Mouse (Mus musculus) cerebellum, adult (tissue): Measurements from ENCODE around the gene Osbpl3.
A peak's percentile ranks its signal among the peaks of the same experiment; 100 is the strongest.

Experiments
- ATAC-seq: cut with Nextera tagmentation; 2 replicates; pipeline ENCODE4 v1.9.2; 2017; ENCODE audit warnings: mild to moderate bottlenecking, moderate library complexity, mixed read lengths; ENCODE audit not compliant: insufficient number of reproducible peaks, low FRiP score, low TSS enrichment

Osbpl3 gene

DNA sequence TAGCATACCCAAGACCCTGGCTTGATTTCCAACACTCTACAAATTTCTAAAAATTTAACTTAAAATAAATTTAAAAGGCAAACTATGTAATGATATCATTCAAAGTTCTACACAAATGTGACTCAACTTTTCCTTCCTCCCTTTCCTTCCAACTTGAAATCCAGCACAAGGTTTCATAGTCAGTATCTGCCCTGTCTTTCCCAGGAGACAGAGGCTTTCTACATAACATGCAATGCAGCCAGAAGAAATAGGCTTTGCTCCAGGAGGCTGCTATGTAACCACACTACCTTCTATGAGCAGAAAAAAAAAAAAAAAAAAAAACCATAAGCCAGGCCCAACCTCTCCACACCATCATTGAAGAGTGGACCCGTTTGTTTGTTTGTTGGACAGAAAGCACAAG, 42.6 kb downstream of the Osbpl3 start:
- no peak for ATAC-seq

DNA sequence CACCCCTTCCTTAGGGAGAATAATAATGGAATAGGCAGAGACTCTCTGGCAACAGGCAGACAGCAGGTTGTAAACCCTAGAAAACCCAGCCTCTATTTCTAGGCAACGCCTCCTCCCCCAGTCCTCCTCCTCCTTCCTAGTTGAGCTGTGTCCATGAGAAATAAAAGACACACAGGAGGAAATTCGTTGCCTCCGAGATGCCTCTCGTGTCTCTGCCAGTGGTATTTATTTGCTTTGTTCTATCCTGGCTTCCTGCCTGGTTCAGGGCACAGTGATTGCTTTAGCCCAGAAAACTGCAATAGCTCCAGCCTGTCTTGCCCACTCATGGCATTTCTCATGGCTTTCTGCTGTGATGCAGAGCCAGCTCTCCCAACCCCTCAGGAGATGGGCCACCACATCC, 43.8 kb downstream of the Osbpl3 start:
- ATAC-seq: peak; percentile 61

DNA sequence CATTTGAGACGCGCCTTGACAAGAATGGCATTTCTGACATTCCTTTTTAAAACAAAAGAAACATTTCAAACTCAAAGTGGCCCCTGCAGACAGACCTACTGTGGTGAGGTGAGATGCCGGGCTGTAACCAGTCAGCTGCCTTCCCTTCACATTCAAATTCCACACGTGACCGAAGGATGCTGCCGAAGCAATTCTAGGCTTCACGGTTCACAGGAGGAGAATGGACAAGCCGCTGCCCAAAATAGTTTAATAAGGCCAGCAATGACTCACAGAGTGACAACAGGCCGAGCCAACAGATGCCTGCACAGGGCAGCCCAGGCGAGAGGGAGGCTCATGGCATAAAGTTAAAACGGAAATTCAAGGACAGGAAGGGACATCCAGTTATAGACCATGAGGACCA, 51.3 kb downstream of the Osbpl3 start:
- ATAC-seq: peak; percentile 84

DNA sequence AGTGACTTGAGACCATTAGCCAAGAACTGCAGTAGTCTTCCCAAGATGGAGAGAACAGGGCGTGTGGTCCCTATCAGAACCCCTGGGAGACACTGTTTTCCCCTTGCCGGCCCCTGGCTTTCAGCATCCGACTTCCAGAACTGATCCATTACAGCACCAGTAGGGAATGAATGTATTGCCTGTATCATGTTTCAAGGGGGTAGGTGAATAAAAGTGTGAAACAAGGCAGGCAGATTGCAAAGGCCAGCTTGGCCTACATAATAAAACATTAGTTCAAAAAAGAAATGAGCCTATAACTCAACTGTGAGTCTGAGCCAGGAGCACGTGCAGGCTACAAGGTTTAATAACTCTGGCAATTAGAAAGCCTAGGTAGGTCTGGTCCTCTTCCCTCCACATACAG, 52.5 kb downstream of the Osbpl3 start:
- ATAC-seq: no peak

DNA sequence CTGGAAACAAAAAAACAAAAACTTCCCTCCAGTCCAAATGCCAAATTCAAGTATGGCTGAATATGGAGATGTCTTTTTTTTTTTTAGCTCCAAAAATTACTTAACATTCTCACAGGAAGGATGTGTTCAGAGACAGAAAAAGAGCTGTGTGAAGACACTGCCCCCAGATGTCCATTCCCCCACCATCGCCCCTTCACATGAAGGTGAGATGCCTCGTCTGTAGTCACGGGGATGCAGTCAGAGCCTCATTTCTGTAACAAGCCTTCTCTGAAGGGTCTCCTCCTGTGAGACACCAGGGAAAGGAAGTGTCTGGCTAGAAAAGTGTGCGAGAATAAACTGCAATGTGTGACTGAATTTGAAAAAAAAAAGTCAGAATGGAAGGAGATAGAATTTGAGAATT, 53.1 kb downstream of the Osbpl3 start:
- no peak for ATAC-seq

DNA sequence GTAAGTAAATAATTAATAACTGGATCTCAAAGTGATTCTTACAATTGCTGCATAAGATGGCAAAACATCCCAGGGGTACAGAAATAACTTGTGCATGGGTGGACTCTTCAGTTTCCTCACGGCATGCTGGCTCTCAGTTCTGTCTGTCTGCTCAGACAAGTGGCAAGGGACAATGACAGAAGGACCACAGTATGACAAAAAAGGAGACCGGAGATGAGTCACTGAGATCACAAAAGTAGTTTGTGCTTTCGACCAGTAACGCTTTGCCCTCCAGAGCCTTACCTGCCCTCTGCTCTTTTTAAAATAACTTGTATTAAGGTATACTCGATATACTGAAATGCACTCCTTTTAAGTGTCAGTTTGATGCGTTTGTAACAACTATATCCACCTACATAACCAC, 55.8 kb downstream of the Osbpl3 start:
- no peak for ATAC-seq

DNA sequence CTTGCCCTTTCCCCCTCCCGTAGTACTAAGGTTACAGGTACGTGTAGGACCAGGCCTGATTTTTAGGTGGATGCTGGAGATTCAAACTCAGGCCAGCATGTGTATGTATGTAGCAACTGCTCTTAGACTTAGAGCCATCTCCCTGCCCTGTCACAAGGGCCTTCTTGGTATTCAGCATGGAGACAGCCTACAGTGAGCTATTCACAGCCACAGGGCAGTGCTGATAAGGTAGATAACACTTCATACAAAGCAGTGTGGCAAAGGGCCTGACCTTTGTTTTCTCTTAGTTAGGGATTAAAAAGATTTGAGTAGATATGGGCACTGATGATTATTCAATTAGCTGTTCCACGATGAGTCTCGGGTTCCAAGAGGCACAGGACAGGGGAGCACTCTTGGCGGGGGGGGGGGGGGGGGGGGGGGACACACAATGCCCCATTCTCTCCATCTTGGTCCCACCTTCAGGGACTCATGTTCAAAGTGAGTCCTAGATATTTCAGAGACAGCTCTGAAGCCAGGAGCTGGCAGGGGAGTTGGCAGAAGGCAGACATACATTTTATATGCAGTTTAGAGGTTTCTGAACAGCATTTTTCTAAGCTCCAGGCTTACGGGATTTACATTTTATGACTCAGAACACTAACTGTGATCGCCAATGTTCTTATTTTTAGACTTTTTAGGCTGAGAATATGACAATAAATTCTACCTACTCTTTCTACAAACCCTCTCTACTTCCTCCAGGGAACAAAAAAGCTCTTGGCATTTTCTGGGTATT, 56.4 kb downstream of the Osbpl3 start:
- ATAC-seq: no peak

DNA sequence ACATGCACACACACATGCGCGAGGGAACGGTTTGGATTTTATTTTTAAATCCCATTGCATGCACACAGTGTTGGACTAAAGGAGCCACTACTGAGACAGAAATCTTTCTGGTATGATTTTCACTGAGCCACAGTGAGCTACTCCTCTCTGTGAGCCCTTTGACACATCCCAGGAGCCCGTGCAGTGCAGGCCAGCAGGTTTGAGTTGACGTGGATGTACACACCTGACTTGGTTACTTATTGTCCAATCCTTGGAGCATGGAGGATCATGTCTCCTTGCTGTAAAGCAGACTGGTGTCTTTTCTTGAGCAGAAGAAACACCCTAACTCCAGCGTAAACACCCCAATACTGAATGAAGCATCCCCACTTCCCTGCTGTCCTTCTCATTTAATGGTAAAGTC, 57.7 kb downstream of the Osbpl3 start:
- no peak for ATAC-seq

DNA sequence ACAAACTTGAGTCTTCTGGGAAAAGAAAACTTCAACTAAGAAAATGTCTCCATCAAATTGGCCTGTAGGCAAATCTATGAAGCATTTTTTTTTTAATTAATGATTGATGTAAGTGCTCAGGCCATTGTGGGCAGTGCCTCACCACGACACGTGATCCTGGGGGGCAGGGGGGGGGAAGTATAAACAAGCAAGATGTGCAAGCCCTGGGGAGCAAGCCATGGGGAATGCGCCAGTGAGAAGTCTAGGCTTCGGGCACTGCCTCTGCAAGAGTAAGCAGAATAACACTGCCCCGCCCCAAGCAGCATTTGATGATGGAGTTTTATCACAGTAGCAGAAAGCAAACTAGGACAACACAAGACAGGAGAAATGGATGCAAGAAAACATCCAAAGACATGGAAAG, 58.9 kb downstream of the Osbpl3 start:
- no peak for ATAC-seq

DNA sequence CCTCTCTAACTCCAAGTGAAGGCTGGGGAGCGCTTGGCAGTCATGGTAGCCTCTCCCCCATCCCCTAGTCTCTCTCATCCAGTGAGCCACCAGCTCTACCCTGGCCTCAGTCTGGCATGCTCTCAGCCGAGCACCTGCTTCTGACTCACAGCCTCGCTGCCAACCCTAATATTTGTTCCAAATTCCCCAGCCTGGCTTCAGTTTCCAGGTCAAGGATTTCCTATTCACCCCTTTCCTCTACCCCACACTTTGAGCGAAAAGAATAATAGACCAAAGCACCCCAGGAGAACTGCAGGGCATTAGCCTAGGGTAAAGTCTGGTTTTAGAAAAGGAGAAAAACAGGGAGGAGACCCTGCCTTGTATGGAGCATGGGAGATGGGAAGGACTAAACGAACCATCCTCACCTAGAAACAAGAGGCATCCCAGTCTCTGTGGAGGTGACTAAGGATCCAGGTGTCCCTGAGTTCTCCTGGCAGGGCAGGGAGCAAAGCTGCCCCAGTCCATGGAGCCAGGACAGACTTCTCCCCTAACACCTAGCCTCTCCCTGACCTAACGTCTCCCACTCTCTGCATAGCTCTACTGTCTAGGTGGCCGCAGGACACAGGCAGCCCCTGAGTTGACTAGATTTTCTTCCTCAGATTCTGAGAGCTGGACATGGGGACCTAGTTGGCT, 60.2 kb downstream of the Osbpl3 start:
- ATAC-seq: peak; percentile 88

DNA sequence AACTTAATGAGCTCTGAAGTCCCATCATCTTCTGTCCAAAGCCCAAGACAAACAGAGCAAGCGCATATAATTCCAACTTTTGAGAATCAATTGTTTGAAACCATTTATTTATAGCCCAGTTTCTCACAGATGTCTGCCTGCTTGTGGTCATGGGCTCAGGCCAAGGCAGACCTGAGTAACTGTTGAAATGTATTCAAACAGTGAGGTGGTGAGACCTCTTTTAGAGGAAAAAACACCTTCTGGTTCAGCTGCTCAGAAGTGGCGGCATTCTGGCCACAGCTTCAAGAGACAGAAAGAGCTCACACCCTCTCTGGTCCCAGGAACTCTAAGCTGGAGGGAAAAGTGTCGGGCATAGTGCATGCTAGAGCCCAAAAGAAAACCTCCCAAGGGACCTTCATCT, 61.6 kb downstream of the Osbpl3 start:
- ATAC-seq: no peak

DNA sequence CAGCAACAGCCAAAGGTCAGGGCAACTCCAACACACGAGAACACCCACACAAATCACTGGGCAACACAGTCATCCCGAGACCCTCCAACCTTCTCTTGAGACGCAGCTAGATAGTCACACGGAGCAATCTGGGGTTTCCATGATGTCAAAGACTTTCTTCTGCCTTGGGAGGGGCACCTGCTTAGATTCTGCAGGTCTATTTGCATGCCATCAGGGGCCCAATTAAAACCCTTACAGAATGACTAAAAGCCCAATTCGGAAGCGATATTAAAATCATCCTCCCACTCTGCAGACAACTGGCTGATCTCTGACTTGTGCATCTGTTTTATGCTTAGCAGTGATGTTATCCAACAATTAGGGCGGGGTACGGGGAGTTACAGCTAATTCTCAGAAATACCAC, 62.0 kb downstream of the Osbpl3 start:
- ATAC-seq: no peak

DNA sequence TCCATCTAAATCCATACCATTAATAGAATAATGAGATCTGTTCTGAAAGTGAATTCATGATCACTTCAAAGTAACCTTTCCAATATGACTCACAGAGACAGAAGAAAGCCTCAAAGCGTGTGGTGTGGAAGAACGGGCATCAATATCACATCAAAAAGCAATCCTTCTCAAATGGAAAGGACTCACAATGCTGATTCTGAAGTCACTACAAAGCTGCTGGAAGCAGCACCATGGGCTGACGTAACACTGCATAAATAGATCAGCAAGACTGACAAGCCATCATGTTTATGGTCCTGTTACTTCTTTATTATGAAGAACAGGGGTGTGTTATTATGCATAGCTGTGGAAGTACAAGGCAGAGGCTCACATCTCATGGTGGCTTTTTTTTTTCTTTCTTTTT, 64.0 kb downstream of the Osbpl3 start:
- no peak for ATAC-seq

DNA sequence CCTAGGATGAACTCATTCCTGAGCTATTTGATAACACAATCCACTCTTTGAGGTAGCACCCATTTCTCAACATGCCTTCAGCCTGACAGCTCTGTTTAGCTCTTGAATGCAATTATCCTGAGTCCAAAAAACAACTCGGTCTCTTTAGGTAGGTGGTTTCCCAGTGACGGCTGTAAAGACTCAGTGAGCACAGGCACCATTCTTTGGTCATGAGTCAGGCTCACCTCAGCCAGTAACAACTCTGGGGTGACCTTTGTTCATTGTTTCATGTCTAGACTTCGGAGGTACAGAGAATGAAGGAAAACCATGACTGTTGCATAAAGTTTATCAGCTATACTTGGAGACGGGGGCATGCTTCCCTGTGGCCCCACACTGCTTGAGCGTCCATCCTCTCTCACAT, 65.7 kb downstream of the Osbpl3 start:
- no peak for ATAC-seq

DNA sequence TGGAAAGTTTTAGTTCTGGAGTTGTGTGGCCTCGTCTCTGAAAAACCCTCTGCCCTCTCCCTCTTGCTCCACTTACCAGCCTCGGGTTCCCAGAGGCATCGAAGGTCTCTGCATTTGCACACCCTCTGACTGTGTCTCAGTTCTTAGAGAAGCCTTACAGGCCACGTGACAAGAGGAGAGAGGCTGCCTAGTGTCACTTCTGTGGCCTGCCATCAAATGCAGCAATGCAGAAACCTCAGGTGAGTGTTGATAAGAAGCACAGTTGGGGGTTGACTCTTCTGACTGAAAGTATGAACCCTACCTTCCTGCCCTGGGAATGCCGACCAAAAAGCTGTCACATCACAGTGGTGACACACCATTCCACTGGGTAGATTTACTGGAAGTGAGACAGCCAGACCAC, 68.4 kb downstream of the Osbpl3 start:
- ATAC-seq: no peak

DNA sequence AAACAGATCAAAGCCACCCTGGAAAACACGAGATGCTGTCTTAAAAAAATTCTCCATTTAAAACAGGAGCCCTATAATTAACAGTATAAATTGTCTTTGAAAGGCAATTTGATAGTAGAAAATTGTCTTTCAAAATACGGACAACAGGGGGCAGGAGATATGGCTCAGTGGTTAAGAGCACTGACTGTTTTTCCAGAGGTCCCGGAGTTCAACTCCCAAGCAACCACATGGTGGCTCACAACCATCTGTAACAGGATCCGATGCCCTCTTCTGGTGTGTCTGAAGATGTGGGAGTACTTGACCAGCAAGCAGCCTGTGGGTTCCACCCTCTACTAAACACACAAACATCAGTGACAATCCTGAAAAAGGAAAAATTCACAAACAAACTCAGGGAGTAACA, 69.5 kb downstream of the Osbpl3 start:
- no peak for ATAC-seq

DNA sequence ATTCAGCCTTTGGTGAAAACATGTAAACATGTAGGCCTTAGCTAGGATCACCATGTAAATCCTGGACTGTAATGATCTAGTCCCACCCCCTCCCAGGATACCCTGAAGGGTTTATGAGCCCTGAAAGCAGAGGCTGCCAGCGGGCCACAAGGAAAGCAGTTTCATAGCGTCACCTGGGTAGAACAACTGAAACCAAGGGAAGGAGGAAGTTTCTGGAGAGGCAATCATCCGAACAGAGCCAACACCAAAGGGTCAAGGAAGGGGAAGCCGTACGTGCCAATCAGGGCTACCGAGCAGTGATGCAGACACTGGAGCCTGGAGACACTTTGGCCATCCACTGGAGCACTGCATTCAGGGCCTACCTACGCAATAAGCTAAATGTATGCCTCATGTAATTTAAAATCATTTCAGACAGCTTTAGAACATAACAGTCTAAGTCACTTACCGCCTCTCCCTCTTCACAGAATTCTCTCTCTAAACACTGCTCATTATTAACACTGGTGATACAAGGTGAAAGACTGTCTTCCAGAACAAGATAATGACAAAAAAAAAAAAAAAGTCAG, 70.5 kb downstream of the Osbpl3 start:
- no peak for ATAC-seq

DNA sequence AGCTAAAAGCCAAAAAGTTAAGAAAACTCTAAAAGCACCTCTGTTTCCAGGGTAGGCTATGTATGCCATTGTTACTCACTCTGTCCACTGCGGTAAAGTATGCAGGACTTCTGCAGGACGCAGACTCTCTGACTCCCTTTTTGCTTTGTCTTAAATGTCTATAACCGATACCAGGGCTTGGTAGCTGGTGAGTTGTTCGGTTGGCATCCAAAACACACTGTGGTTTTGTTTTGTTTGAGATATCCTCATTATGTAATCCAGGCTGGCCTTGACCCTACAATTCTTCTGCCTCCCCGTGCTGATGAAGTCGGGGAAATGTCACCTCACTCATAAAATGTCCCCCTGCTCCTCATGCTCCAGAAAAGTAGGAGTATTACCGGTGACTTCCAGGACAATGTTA, 73.3 kb downstream of the Osbpl3 start:
- ATAC-seq: no peak

DNA sequence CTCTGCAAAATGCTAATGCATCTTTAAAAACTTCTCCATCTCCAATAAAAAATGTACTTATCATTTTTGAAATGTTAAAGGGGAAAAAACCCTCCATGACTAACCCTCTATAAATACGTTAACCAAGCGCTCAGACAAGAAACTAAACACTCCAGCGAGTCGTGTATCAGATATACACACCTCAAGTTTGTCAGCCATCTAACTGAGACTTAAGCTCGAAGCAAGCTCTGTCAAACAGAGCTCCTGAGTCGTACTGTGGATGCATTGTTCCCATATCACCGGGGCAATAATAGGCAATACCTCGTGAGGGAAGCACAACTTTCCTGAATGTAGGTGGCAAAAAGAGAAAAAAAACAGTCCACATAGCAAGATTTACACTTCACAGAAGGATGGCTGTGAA, 73.8 kb downstream of the Osbpl3 start:
- no peak for ATAC-seq

DNA sequence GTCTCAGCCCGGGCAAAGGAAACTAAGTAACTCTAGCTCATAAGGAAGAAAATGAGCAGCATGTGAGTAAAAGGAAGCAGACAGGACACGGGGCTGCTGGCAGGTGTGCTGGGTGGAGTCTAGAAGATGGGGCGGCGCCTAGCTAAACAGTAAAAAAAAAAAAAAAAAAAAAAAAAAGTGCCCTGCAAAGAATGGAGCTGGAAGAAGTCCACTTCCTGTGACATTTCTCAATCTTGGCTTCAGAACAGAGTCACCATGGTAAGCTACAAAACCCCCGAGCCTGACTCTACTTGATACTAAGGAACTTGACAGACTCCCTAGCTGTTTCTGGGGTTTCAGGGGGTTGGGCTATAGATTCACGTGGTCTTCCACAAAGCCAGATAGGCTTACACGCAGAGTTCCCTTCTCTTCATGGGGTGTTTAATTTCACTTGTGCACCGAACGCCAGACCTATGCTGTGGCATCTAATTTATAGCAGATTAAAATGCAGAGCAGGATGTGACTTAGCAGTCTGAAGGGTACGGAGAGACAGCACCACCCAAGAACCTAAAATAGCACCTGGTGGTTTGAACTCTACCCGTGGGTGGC, 74.4 kb downstream of the Osbpl3 start:
- no peak for ATAC-seq

DNA sequence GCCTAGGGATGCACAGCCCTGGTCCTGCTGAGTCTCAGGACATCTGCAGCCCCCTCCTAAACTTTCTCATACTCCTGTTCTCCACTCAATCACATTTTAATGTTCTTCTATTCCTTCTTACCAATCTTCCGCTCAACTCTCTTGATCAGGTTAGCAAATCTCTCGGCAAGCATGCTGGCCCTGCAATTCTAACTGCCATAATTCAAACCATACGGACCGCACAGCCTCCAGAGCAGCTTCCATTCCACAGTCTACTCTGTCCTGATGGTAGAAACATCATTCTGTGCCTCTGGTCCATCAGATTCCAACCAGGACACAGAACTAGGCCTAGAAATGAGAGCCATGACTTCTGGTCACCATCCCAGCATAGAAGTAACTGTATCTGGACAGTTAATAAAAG, 76.3 kb downstream of the Osbpl3 start:
- ATAC-seq: no peak

DNA sequence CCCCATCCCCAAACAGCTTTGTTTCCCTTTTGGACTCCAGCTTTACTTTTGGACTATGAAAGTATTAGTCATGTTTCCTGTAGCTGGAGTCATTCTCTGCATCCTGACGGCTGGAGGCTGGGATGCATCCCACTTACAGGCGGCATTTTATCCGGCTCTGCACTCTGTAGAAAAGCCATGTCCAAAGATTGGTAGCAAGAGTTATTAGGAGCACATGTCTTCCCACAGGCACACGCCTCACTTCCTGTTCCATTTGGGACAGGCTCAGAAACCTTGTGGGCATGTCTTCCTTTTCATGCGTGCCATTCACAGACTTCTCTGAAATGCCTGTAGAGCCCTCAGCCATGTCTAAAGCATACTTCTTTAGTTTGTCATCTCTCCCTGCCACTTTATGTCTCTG, 76.9 kb downstream of the Osbpl3 start:
- ATAC-seq: no peak
